Mouse (Mus musculus) mesoderm, embryonic 11.5 days (tissue): ENCODE measurements around the gene Exoc2.

Source experiments
- DNase-seq: peaks from one replicate; pipeline ENCODE4 v3.0.0-alpha.2; 2012; ENCODE audit warnings: low read depth, low spot score

Exoc2 gene

DNA sequence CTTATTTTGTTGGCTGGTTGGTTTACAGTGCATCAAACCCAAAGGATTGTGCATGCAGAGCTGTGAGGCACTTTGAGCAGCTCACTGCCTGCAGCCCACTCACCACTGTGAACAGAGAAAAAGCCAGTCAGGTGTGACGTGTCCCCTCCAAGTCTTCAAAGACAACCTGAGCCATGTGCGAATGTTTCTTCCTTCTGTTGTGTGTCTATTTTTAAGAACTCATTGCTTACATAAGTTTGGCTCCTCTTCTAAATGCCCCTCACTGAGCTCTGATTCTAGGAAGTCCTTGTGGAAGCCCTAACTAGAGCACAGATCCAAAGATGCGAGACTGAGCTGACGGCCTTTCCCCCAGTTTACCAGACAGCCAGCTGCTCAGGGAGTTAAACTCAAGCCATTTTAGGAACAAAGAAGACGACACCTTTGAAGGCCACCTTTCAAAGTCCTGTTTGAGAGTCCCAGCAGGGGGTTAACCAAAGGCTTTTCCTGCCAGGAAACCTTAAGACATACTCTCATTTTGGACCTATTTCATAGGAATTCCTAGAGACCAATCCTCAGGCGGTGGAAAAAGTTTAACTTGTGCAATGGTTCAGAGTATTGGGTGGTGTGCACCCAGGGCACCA, 79.8 kb downstream of the Exoc2 start:
- no peak for DNase-seq

DNA sequence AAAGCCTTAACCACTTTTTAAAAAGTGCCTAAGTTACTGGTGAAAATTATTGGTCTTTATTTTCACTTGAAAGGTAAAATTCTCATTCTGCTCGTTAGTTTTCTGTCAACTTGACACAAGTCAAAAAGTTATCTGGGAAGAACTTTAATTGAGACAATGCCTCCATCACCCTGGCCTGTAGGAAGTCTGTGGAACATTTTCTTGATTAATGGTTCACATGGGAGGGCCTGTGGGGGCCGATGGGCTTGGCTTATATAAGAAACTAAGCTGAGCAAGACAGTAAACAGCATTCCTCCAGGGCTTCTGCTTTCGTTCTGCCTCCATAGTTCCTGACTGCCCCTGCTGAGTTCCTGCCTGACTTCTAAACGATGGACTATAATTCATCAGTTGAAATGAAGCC, 81.6 kb downstream of the Exoc2 start:
- no peak for DNase-seq

DNA sequence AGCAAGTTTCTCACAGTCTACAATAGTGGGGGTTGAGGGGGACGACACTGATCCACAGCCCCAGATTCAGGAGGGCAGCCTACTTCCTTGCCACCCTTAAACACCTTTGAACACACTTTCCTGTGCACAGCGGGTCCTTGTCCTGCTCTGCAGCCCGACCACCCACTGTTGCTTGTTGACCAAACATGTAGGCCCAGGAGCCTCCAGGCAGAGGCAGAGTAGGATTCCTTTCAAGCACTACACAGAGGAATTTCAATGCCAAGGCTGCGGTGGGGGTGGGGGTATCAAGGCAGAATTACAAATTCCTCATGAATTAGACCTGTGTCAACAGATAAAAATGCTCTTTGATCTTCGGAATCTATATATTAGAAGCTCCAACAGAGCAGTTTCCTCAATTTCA, 82.7 kb downstream of the Exoc2 start:
- DNase-seq, result peak; percentile 21

DNA sequence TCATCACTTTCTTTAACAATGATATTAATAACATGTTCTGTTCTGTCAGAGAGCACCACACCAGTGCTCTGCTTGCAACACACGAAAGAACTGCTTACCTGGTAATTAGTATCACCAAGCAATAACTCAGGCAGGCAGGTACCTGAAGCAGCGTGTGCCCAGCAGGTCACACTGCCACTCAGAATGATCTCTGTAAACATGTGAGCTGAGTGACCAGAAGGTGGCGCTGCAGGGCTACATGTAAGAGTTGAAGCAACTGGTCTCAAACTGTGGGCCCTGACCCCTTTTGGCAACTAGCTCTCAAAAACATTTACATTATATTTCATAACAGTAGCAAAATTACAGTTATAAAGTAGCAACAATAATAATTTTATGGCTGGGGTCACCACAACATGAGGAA, 85.4 kb downstream of the Exoc2 start:
- DNase-seq, result peak; percentile 87

DNA sequence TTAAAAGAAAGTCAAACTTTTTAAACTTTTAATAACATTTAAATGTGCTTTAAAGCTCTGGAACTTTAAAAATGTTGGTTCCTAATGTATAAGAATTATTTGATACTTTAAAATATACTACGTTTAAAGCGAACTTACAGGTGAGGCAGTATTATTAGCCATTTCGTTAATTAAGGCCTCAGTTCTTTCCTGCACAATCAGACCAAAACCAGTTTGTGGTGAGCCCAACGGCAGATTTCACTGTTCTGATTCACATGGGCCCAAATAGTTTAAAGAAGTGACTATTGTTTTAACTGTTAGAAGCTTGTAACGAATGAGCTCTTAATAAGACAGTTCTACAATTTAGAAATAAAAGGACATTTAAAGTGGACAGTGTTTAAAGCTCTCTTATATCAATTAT, 93.6 kb downstream of the Exoc2 start:
- no peak for DNase-seq

DNA sequence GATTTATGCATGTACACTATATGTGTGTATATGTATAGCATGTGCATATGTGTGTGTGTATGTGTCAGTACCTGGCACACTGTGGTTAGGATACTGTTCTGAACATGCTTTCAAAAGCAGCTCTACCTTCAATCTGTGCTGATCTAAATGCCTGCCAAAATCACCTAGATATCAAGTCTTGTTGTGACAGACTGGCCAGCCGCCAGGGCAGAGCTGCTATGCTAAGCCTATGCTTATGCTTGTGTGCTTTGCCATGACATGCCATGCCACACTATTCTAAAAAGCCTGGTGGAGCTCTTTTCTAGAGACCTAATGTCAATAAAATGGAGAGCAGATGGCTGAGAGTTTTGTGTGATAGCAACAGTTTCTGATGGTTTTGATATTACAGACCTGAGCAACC, 94.0 kb downstream of the Exoc2 start:
- DNase-seq, result no peak

DNA sequence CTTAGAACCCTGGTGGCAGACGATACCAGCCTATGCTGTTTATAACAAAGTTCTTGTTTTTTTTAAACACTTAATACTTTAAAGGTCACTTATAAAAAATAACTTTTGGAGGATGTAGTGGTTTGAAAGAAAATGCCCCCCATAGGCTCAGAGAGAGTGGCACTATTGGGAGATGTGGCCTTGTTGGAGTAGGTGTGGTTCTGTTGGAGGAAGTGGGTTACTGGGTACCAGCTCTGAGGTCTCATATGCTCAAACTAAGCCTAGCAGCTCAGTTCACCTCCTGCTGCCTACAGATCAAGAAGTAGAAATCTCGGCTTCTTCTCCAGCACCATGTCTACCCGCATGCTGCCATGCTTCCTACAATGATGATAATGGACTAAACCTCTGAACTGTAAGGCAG, 98.1 kb downstream of the Exoc2 start:
- no peak for DNase-seq

DNA sequence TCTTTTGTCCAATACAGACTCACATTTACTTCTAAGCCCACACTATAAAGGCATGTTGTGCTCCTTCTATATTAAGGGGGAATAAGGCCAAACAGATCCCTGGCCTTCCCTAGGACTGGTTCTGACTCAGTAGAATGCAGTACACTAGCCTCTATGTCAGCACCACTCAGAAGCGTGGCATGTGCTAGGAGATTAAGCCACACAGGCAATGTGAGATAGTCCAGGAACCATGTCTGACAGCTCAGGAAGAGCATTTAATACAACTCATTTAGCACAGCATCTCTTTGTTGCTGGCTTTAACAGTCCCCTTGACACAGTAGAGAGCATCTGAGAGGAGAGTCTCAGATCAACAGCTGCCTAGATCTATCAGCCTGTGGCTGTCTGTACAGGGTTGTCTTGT, 100.4 kb downstream of the Exoc2 start:
- no peak for DNase-seq

DNA sequence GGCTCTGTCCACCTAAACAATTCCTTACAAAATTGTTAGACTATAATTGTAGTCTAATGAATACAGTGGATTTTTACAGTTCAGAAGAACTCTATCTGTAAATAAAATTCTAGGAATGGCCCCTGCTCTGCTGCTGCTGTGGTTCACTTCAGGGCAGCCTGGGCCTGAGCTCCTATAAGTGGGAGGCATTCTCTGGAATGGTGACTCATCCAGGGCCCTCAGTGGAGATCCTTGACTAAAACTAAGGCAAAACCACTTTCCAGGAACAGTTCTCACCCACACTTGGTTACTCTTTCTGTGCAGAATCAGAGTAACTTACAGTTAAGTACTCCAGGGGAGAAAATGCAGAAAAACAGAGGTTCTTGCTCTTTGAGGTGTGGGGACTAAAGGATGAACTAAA, 108.4 kb downstream of the Exoc2 start:
- DNase-seq, result no peak

DNA sequence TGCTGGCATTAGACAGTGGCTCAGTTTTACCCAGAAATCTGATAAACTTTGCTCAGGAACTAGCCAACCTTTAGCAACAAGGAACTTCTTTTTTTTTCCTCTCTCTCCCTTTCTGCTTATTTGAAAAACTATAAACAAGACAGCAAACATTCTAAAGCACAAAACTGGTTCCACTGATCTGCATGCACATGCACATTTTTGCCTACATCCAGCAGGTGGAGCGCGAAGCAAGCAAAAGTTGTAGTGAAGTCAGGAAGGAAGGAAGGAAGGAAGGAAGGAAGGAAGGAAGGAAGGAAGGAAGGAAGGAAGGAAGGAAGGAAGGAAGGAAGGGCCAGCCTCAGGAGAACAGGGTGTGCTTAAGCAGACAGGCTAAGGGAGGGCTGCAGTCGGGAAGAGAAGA, 109.9 kb downstream of the Exoc2 start:
- DNase-seq, result no peak

DNA sequence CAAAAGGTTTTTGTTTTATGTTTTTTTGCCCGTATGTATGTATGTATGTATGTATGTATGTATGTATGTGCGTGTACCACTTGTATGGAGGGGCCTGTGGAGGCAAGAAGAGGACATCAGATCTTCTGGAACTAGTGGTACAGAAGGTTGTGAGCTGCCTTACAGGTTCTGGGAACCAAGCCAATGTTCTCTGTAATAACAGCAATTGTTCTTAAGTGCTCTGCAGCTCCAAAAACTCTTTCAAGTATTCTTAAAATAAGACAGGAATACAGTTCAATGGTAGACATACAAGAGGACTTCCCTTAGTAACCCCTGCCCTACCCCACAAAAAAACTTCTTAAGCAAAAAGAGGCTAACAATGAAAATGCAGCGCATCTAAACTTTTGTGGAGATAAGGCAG, 115.5 kb downstream of the Exoc2 start:
- DNase-seq, result no peak

DNA sequence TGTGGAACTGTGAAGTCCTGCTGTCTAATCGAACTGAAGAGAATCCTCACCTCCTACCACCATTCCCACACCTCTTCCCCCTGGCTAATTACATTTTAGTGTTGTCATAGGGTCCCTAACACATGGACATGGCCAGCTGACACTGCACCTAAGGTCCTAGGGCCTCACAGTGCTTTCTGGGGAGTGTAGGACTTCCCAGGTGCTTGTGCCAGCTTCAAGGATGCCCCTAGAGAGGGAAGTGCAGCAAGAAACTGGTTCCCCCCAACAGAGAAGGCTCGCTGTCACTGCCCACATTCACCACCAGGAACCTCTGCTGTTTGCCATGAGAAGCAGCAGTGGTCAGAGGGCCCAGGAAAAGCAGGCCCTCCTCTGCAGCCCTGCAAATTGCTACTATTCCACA, 123.2 kb downstream of the Exoc2 start:
- DNase-seq, result no peak

DNA sequence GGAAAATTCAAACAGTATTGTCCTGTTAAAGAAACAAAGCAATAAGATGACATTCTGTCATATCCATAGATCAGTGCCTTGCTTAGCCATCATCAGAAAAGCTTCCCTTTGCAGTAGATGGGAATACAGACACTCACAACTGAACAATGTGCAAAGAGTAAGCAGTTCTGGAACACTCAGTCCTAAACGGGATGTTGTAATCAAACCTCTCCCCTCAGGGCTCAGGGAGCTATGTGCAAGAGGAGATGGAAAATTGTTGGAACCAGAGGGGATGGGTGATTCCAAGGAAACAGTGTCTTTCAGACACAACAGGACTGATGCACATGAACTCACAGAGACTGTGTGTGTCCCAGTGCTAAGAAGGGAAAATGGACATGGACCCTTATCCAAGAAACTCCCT, 125.9 kb downstream of the Exoc2 start:
- DNase-seq, result no peak

DNA sequence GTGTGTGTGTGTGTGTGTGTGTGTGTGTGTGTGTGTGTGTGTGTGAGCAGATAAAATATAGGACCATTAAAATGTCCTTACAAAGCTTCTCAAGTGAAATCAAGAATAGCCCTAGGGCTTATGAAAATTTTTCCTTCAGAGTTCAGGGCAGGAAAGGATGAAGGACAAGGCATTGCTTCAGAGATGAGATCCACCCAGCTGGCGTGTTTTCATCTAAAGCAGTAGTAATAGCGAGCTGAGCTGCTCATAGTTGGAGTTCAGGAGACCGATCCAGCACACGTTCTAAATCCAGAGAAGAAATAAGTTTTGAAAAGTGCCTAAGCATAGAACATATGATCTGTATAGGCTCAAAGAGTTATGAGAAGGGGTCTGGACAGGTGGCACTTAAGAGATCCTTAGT, 127.4 kb downstream of the Exoc2 start:
- DNase-seq, result no peak

DNA sequence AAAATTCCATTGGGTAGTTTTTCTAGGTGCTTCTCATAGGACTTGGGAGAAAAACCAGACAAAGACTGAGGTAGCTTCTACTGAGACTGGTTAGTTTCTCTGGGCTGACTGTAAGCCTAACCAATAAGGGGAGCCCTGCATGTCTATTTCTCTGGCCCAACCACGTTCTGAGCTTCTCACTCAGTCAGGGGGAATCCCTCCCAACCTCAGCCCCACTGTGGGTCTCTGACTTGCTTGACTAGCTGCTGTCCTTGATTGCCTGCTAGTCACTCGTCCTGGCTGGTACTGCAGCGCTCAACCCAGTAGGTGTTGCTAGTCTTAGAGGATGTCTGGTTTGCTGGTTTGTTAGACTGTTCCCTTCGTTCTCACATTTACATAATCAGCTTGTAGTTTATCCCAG, 130.8 kb downstream of the Exoc2 start:
- no peak for DNase-seq

DNA sequence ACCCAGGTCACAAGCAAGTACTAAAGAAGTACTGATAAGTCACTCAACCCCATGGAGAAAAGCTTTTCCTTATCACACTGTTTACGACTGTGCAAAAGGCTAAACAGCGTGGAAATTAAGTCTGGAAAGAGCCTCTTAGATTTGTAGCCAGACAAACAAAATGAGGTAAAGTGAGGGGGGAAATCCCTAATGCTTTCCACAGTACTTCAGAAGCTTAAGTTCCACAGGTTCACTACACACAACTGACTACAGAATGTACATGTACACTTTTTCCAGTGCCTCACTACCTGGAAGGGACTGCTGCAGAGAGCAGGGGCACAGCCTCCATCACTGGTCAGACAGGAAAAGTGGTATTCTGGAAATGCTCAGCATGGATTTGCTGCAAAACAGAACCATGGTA, 132.1 kb downstream of the Exoc2 start:
- no peak for DNase-seq

DNA sequence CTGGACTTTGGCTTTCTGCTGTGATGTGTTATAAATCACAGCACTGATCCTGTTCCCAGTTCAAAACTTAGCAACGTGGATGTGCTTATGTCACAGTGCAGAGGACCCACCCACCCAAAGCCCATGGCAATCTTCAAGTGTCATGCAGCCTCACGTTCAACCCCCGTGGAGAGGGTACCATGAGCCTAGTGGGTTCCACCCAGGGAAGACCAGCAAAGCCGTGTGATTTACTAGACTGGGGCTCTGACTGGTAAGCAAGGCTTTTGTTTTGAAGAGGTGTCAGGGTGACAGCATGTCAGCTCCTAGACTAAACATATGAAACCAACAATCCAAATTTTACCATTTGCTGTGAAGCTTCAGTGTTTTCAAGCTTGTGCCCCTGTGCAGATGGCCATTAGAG, 132.6 kb downstream of the Exoc2 start:
- DNase-seq, result no peak

DNA sequence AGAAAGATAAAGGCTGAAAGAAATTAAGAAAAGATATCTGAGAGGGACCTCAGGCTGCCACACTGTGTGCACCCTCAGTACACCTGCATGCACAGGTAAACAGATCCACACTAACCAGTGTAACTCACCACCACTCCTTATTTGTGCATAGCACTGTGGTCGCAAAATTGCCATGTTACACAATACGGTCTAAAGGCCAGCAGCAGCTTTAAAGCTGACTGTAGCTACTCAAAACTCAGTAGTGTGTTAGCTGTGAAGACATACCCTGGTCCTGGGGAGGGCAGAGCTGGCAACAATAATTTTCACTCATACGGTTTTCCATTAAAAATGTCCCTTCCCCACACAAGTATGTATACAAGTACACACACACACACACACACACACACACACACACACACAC, 133.2 kb downstream of the Exoc2 start:
- no peak for DNase-seq

DNA sequence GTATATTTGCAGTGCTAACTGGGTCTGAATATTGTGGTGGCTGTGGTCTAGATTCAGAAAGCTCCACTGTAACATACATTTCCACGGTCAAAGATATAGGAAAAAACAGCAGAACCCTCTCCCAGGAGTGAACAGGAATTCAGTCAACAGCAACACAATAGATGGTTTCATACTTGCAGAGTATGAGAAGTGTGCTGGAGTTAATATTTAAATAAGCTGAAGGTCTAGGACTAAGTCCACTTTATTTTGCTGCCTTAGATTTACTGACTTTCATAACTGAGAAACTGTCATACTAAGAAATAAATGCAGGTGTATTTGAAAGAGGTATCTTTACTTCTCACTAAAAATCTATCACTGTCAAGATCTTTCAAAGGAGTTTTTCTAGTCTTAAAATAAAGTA, 137.6 kb downstream of the Exoc2 start:
- DNase-seq, result no peak

DNA sequence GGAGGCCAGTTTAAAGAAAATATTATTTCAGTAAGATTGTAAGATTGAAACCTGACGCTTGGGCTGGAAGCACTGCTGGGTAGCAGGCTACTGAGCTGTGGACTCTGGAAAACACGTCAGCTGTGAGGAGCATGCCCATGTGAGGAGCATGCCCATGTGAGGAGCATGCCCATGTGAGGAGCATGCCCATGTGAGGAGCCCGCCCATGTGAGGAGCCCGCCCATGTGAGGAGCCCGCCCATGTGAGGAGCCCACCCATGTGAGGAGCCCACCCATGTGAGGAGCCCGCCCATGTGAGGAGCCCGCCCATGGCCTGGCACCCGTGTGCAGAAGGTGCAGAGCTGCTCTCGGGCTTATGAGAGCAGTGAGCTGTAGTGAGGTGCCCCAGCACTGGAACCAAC, 139.0 kb downstream of the Exoc2 start:
- DNase-seq, result no peak

DNA sequence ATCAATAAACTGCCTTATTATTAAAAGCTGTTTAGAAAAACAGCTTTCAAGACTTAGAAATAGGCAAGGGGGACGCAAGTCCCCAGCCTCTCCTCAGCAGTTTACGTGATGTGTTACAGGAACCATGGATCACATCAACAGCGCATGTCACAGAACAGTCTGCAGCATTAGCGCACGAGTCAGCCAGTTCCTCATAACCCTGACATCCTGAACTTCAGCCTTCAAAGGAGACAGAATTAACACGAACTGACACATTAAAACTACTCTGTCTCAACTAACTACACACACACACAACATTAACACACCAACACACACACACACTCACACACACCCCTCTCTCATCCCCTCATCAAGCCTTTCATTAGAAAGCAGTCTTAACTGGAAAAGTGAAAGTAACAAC, 139.5 kb downstream of the Exoc2 start:
- DNase-seq, result no peak

DNA sequence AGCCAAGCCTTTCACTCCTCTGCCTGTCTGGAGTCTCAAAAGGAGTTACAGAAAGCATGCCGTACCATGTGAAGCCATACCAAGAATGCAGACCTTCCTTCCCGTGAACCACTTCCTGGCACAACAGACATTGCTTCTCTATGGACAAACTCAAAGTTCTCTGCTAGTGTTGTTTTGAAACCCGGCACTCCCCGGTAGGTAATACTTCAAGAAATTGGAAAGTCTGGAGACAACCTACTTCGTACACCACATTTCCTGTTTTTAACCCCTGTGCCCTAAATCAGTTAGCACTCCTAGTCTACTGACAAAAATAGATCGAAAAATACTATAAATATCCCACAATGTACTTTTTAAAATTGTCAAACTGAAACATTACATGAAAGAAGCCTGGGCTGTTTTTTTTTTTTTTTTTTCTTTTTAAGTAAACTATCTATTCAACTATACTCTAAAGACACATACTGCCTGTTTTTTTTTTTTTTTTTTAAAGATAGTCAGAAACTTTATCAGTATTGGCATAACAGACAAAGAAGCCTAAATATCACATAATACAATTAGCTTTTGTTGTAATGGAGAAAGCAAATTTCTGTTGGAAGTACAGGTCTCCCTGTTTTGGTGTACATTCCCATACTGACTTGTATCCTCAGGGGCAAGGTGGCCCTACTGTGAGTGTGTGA, 140.3 kb downstream of the Exoc2 start:
- DNase-seq, result no peak

DNA sequence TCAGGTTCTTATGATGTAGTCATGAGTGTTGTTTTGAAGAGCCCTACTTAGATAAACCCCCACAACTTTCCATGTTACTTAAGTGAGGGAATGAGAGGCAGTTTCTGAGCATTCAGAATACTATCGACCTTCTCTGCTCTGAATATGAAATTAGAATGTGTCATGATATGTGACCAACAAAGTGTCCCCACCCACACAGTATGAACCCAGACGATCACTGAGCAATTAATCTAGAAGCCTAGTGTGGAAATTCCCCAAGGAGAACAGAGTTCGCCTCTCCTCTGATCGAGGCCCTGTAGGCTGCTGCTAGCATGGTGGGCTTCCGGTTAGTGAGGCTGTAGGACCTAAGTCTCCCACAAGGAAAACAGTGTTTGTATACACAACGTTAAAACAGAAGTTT, 142.5 kb downstream of the Exoc2 start:
- DNase-seq, result no peak

DNA sequence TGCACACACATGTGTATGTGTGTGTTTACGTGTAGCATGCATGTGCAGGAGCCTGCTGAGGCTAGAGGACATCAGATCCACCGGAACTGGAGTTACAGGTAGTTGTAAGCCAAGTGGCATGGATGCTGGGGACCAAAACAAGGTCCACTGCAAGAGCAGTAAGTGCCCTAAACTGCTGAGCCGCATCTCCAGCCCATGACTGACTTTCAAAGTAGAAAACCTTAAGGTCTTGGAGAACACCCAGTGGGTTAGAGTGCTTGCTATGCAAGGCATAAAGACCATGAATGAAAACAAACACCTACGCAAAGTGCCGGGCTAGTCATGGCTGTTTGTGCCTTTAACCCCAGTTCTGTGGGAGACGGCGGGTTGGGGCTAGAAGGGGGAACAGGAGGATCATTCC, 147.4 kb downstream of the Exoc2 start:
- DNase-seq, result no peak
